Mouse (Mus musculus): ENCODE results near the gene Olfr1377.

DNA sequence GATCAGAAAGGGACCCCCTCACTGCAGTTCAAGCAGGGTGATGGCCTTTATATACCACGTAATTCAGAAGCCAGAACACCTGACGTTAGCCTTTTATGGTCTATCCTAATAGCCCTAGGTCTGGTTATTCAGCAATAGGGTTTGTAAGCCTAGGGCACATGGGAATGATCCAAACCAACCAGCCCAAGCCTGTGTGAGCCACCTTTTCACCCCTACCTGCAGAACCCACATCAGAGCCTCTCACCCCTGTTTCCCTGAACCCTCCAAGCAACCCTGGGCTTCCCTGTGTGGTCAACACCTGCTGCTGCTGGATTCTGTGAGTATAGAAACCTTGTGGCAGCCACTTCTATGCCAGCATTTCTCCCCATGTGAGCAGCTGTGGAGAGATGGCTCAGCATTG, 48.5 kb downstream of the Olfr1377 start:
- TF ChIP-seq CTCF (IDR thresholded peaks at IDR 0.05; ENCODE audit: extremely low read depth, insufficient read depth, low read length): no peak
- TF ChIP-seq POLR2A (IDR thresholded peaks at IDR 0.05; ENCODE audit: extremely low read depth, insufficient read depth, low read length): no peak

Data from cortical plate, adult 2 months (tissue).